Mouse (Mus musculus) layer of hippocampus, adult 6 months (tissue): ENCODE results near the gene Vstm2l. TPM values are rescaled to one million over a fixed set of nuclear protein-coding genes. Genes with fewer than 3 reads are reported as not detected.

Source experiments
- long read RNA-seq, 2 experiments: library from polyadenylated mRNA; unstranded; transcript quantifications; one replicate each; pipeline ENCODE4 v2.0.0; 2019 to 2020
- polyA plus RNA-seq: library from polyadenylated mRNA; unstranded; fragments of <200 nt; fragmentation: Nextera tagmentation; gene quantifications from 2 replicates; pipeline ENCODE4 v1.2.3, GENCODE M21; 2021

Gene Vstm2l
- 1.2 and 1.6 TPM in 2 replicates for polyA plus RNA-seq
- long read RNA-seq, experiment 1, result 0 reads
- long read RNA-seq, experiment 2, partial matches to known transcripts, result 2 of 5 reads
- long read RNA-seq, experiment 2, other reads (novel, unspliced or antisense), result 1 of 5 reads

GRCm38 (mm10) chr2:157914105-157914764 lies at the start of gene Vstm2l:
Gene Vstm2l (plus strand): TSS chr2:157914653.

Other genes with a start within 250 kb of the Vstm2l start
- gene Ctnnbl1, start 177.3 kb upstream of the Vstm2l start, polyA plus RNA-seq, result 34.8 and 41.9 TPM in 2 replicates
- gene Tti1, start 113.8 kb downstream of the Vstm2l start, polyA plus RNA-seq, result 6.8 and 7.4 TPM in 2 replicates
- gene Rprd1b, start 113.8 kb downstream of the Vstm2l start, polyA plus RNA-seq, result 21.7 TPM in 2 replicates
- 3.9 and 5.2 TPM in 2 replicates for gene Tgm2, start 231.8 kb downstream of the Vstm2l start, polyA plus RNA-seq